Mouse (Mus musculus) ES-E14 (cell line): ENCODE data around the gene 2610301B20Rik.

Experiments
- CHD2 ChIP-seq: IDR thresholded peaks from 2 replicates; pipeline ENCODE4 v1.6.1; 2014; ENCODE audit warnings: mild to moderate bottlenecking, low read depth, low read length, inconsistent platforms
- MAFK ChIP-seq: IDR thresholded peaks from 2 replicates; pipeline ENCODE4 v1.6.1; 2014; ENCODE audit warnings: mild to moderate bottlenecking, low read depth, low read length, inconsistent platforms; ENCODE audit not compliant: insufficient read depth

GRCm38 (mm10) chr4:10911909-10912478, 37.7 kb downstream of the 2610301B20Rik start:
- TF ChIP-seq MAFK: no peak
- TF ChIP-seq CHD2: no peak
